Mouse (Mus musculus): Measurements from ENCODE around the gene Klk1b8. TPM values are rescaled to one million over a fixed set of nuclear protein-coding genes. Genes with fewer than 3 reads are reported as not detected.
"Not testable (repeated sequence)": the region's sequence is repeated elsewhere in the genome, so short reads cannot be mapped to it uniquely, and the experiment has no call there.

The Klk1b8 gene
- polyA plus RNA-seq, 1 experiment from 2014 or later: not detected

- 86% methylated on average over 14 of the region's 14 CpGs for WGBS
- H3K4me2 ChIP-seq (replicated peaks): no peak overlapping the region
- no peaks in the 10 kb centered on the region for H3K36me3 ChIP-seq
- no peaks in the 10 kb centered on the region for H3K27me3 ChIP-seq
- no peak overlapping the region for H3K9ac ChIP-seq
- no peak overlapping the region for H3K27ac ChIP-seq
- no peaks in the 10 kb centered on the region for H3K9me3 ChIP-seq (replicated peaks)
- H3K4me1 ChIP-seq: no peaks in the 10 kb centered on the region
- ATAC-seq (ENCODE audit: low FRiP score): no peak
- H3K4me3 ChIP-seq: no peak overlapping the region
These were observed 13.9 kb upstream of the Klk1b8 start for GRCm38 (mm10) chr7:43936551-43936950.

- H3K4me2 ChIP-seq (replicated peaks); H3K4me1 ChIP-seq; H3K27me3 ChIP-seq; H3K4me3 ChIP-seq; H3K9me3 ChIP-seq (replicated peaks); H3K36me3 ChIP-seq; H3K27ac ChIP-seq; H3K9ac ChIP-seq; ATAC-seq (ENCODE audit: low FRiP score): not testable (repeated sequence)
- WGBS: 66% methylated on average over 3 of the region's 3 CpGs
These were observed 8.2 kb upstream of the Klk1b8 start for GRCm38 (mm10) chr7:43942293-43942692.

GRCm38 (mm10) chr7:43944727-43945264 lies 5.7 kb upstream of the Klk1b8 start:
- Histone ChIP-seq H3K9me3 (replicated peaks) (no peaks in the 10 kb centered on the region), H3K27me3 (no peaks in the 10 kb centered on the region), H3K27ac (no peak overlapping the region), H3K9ac (no peak overlapping the region), H3K4me3 (no peak overlapping the region), H3K4me2 (replicated peaks) (no peak overlapping the region), H3K4me1 (no peaks in the 10 kb centered on the region), H3K36me3 (no peaks in the 10 kb centered on the region)
- no peak for ATAC-seq (ENCODE audit: low FRiP score)
- 84% methylated on average over 3 of the region's 3 CpGs for WGBS

- Histone ChIP-seq H3K36me3 (no peaks in the 10 kb centered on the region), H3K27me3 (no peaks in the 10 kb centered on the region), H3K9me3 (replicated peaks) (no peaks in the 10 kb centered on the region), H3K4me2 (replicated peaks) (no peak overlapping the region), H3K4me3 (no peak overlapping the region), H3K4me1 (no peaks in the 10 kb centered on the region), H3K9ac (no peak overlapping the region), H3K27ac (no peak overlapping the region)
- 64% methylated on average over 4 of the region's 4 CpGs for WGBS
- ATAC-seq (ENCODE audit: low FRiP score): no peak
These were observed 2.2 kb downstream of the Klk1b8 start for GRCm38 (mm10) chr7:43952703-43953102.

- ATAC-seq (ENCODE audit: low FRiP score): no peak
- Histone ChIP-seq H3K4me1 (no peaks in the 10 kb centered on the region), H3K4me2 (replicated peaks) (no peak within 1 kb of the TSS), H3K27ac (no peak within 1 kb of the TSS), H3K4me3 (no peak within 1 kb of the TSS), H3K27me3 (no peaks in the 10 kb centered on the region), H3K9ac (no peak within 1 kb of the TSS), H3K9me3 (replicated peaks) (no peaks in the 10 kb centered on the region), H3K36me3 (no peaks in the 10 kb centered on the region)
- 71% methylated on average over 3 of the region's 3 CpGs for WGBS
These were observed 16.0 kb downstream of the Klk1b8 start, which contains the start of gene Klk1b1 for GRCm38 (mm10) chr7:43966451-43966850. TSS of gene Klk1b1 (plus strand) at chr7:43966751.

DNA sequence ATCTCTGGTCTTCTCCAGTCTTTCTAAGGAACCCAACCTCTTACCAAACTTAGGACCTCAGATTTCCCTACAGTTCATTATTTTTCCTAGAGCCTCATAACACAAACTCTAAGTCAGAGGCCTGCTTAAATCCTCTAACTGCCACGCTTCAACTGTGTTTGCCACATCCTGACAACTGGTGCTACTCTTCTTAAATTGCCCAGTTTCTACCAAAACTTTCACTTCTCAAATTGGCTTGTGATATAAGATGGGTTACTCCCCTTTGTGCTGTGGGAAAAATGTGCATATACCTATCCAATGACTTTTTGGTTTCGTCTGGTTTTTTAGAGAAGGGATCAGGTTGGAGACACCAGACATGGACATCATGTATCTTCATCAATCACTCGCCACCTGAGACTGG lies 16.6 kb downstream of the Klk1b8 start:
- no peaks in the 10 kb centered on the region for H3K27me3 ChIP-seq
- no peak overlapping the region for H3K9ac ChIP-seq
- H3K9me3 ChIP-seq (replicated peaks): no peaks in the 10 kb centered on the region
- no peaks in the 10 kb centered on the region for H3K36me3 ChIP-seq
- 80% methylated on average over 3 of the region's 3 CpGs for WGBS
- no peak for ATAC-seq (ENCODE audit: low FRiP score)
- no peak overlapping the region for H3K4me3 ChIP-seq
- no peak overlapping the region for H3K27ac ChIP-seq
- H3K4me1 ChIP-seq: no peaks in the 10 kb centered on the region
- no peak overlapping the region for H3K4me2 ChIP-seq (replicated peaks)

- H3K4me2 ChIP-seq (replicated peaks): no peak overlapping the region
- WGBS: 86% methylated on average over 2 of the region's 2 CpGs
- no peak for ATAC-seq (ENCODE audit: low FRiP score)
- no peak overlapping the region for H3K9ac ChIP-seq
- H3K4me3 ChIP-seq: no peak overlapping the region
- H3K9me3 ChIP-seq (replicated peaks): no peaks in the 10 kb centered on the region
- H3K4me1 ChIP-seq: no peaks in the 10 kb centered on the region
- no peak overlapping the region for H3K27ac ChIP-seq
- no peaks in the 10 kb centered on the region for H3K27me3 ChIP-seq
- no peaks in the 10 kb centered on the region for H3K36me3 ChIP-seq
These were observed 17.1 kb downstream of the Klk1b8 start for GRCm38 (mm10) chr7:43967612-43968011.

GRCm38 (mm10) chr7:43975761-43976160 lies 25.3 kb downstream of the Klk1b8 start, which contains the start of gene Klk1b9:
TSS of gene Klk1b9 (plus strand) at chr7:43976061.
- H3K4me1 ChIP-seq; ATAC-seq (ENCODE audit: low FRiP score); H3K4me2 ChIP-seq (replicated peaks); H3K27ac ChIP-seq; H3K4me3 ChIP-seq; H3K9me3 ChIP-seq (replicated peaks); H3K9ac ChIP-seq; H3K36me3 ChIP-seq; H3K27me3 ChIP-seq: not testable (repeated sequence)
- 79% methylated on average over 1 of the region's 1 CpGs for WGBS

GRCm38 (mm10) chr7:43985657-43986056 lies 35.2 kb downstream of the Klk1b8 start:
- H3K27ac ChIP-seq: no peak overlapping the region
- H3K36me3 ChIP-seq: no peaks in the 10 kb centered on the region
- H3K27me3 ChIP-seq: no peaks in the 10 kb centered on the region
- no peaks in the 10 kb centered on the region for H3K9me3 ChIP-seq (replicated peaks)
- ATAC-seq (ENCODE audit: low FRiP score): no peak
- no peak overlapping the region for H3K4me3 ChIP-seq
- no peak overlapping the region for H3K4me2 ChIP-seq (replicated peaks)
- no peak overlapping the region for H3K9ac ChIP-seq
- H3K4me1 ChIP-seq: no peaks in the 10 kb centered on the region

DNA sequence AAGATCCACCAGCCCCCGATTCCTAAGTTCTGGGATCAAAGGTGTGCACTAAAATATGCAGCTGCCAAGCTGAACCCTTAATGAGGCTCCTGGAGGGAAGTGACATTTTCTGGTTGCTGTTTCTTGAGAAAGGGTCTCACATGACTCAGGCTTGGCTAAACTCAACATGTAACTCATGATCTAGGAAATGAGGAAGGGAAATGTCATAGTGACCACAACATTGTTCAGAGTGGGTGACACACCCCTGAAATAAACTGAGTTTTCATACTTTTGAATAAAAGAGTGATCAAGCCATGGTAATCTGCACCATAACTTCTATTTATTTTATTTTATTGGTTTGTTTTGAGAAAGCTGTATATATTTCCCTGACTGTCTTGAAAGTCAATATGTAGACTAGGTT lies 44.4 kb downstream of the Klk1b8 start:
- H3K4me2 ChIP-seq (replicated peaks); H3K4me3 ChIP-seq; H3K9me3 ChIP-seq (replicated peaks); ATAC-seq (ENCODE audit: low FRiP score); H3K9ac ChIP-seq; H3K27me3 ChIP-seq; H3K4me1 ChIP-seq; H3K27ac ChIP-seq; H3K36me3 ChIP-seq: not testable (repeated sequence)
- WGBS: 82% methylated on average over 1 of the region's 1 CpGs

DNA sequence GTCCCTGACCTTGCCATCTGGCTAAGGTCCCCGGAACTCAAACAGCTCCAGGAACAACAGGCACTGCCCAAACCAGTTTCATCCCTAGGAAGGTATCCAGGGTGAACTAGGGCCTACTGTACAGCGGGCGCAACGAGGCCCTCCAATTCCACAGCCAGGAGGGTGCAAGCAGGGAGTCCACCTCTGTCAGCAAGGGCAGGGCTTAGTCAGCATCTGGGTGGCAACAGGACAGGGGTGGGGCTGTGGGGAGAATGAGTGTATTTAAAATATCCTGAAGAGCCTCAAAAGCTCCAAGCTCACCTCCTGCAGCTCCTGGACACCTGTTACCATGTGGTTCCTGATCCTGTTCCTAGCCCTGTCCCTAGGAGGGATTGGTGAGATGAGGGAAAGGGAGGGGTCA lies 45.1 kb downstream of the Klk1b8 start, which contains the start of gene Klk1b11:
TSS of gene Klk1b11 (plus strand) at position 301 of the 400 bp plus-strand sequence.
- not testable (repeated sequence) for H3K36me3 ChIP-seq; H3K9ac ChIP-seq; H3K4me3 ChIP-seq; H3K4me2 ChIP-seq (replicated peaks); ATAC-seq (ENCODE audit: low FRiP score); H3K9me3 ChIP-seq (replicated peaks); H3K27ac ChIP-seq; H3K27me3 ChIP-seq; H3K4me1 ChIP-seq
- 85% methylated on average over 4 of the region's 4 CpGs for WGBS
